Mouse (Mus musculus) neutrophil, adult 5-6 weeks (primary cell): Measurements from ENCODE around the gene Maml3. TPM values are rescaled to one million over a fixed set of nuclear protein-coding genes. Genes with fewer than 3 reads are reported as not detected.

Source experiments
- ATAC-seq: fragments of 151-379, 151-347 bp; 2 replicates; pipeline ENCODE4 v1.8.0; 2017; ENCODE audit warnings: mild to moderate bottlenecking, moderate TSS enrichment; ENCODE audit not compliant: insufficient number of reproducible peaks, poor library complexity, low FRiP score, severe bottlenecking; ENCODE audit errors: extremely low read depth
- total RNA-seq: library from RNA; stranded (forward); fragments of 200-1000 nt; gene quantifications from 2 replicates; pipeline ENCODE4 v1.2.3, GENCODE M21; 2017

Maml3 gene
- total RNA-seq, 1 experiment from 2014 or later: 11.9 TPM

DNA sequence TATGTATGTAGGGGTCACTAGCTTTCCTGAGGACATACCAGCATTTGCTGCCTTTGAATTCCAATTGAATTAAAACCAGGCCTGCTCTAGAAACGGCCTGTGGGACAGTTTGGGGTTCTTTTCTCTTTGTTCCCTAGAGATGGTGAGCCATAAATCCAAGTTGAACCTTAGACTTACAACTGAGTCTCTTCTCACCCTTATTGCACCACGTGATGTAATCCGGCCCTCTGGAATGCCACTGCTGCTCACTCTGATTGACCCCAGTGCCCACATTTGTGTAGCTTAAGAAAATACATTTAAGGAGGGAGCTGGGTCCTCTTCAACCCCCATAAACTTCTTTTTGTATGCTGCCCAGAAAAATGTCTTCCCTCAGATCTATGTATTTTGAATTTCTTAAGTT lies 387.4 kb downstream of the Maml3 start:
- no peak for ATAC-seq

DNA sequence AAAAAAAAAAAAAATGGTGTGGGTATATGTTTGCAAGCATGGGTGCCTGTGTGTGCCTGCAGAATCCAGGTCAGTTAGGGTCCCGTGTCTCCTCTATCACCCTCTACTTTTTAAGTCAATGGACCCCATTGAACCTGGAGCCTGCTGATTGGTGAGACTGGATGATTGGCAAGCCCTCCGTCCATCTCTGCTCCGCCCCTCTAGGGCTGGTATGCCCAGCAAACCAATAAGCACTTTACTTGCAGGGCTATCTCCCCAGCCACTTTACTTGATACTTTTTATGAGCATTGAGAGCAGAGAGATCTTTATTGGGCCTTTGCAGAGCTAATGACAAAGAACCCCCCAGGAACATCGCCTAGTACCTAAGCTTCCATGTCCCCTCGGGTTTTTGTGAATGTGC lies 390.4 kb downstream of the Maml3 start:
- no peak for ATAC-seq

DNA sequence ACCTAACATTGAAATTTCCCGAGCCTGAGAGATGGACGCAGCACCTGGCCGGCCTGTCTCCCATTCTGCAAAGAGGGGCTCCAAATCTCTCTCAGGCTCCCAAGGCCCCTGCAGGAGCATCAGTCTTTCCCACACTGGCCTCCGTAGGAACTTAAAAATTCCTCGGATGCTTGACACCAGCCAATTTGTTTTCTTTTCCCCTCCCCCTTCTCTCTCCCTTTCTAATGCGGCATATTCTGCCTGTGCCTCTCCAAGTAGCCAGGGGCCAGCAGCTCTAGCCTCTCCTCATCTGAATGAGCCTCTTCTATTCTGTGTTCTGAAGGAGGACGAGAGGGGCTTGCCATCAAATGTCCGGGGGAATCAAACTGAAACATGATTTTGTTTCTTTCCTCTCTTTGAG lies 391.6 kb downstream of the Maml3 start:
- ATAC-seq: no peak

DNA sequence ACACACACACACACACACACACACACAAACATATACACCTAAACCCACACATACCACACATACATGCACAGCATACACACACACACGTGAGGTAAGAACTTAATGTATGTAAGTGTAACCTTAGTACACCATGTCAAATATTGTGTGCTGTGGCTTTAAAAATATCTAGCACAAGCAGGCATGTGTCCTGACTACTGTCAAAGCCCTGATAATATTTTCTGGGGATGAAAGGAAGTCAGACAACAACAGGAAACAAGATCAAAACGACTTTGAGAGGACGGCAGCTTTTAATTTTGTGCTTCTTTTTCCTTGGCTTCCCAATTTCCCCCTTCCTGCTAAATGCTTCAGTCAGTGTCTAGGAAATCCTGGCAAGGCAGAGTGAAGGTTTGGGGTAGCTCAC lies 392.5 kb downstream of the Maml3 start:
- ATAC-seq: no peak

DNA sequence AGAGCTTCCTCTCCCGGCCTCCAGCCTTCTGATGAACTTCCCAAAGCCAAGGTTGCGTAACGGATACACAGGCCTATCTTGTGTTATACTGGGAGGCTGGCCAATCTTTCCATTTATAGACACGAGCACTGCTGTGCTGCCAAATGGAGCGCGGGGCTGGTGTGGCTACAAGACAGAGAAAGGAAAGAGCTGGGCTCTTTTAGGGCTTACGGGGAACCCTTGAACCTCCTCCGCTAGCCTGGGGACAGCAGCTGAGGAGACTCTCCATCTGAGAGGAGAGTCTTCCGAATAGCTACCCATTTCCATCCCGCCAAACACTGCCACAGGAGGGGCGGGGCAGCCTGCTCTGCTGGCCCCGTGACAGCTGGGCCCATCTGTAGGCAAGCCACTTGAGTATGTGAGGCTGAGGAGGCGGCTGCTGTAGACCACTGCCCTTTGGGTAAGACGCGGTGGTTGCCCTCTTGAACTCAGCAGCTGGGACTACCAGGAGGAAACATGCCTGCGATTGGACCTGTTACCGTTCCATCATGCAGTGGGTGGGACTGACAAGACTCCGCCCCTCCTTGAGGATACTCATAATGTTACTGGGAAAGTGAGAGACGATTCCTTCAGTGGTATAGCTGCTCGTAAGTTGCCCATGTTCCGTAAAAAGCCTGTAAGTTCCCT lies 396.0 kb downstream of the Maml3 start:
- ATAC-seq: no peak

DNA sequence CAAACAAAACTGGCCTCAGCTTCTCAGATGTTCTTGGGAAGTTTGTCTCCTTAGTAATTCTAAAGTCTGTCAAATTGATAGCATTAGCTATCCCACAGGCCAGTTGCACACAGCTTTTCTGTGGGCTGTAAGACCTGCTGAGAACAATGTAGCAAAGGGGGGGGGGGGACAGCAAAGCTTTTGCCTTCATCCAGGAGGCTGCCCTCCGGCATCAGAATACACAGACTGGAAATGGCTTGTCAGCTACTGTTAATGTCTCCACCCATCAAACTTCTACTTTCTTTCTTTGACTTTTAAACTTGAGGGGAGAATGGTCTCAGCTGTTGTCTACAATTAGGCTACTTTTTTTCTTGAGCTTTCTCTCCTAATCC lies 396.5 kb downstream of the Maml3 start:
- ATAC-seq: no peak

DNA sequence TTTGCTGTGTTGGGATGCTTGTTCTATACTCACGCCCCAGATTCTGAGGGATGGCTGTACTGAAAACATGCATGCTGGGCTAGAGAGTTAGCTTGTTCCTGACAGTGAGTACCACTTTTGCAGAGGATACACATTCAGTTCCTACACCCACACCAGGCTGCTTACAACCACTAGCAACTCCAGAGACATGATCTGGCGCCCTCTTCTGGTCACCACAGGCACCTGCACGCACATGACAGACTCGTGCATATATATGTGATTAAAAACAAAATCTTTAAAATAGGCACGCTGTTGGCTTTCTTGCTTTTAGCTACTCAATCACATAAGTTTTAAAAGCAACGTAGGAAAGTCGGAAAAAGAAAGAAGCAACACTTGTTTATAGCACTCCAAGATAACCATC lies 399.7 kb downstream of the Maml3 start:
- ATAC-seq: no peak

DNA sequence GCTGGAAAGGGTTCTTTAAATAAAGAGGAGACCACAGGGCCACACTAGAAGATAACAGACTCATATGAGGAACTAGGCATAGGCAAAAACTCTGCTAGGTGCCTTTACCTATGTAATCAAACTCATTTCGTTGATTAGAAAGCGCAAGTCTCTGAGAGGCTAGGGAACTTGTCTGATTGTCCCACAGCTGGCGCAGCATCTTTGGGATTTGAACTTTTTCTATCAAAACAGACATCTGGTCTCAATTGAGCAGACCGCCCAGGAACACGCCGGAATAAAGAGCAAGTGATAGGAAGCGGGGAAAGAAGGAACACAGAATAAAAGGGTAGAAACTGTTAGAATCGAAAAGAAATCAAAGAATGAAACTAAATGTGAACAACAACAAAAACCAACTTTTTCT lies 401.4 kb downstream of the Maml3 start:
- ATAC-seq: no peak

DNA sequence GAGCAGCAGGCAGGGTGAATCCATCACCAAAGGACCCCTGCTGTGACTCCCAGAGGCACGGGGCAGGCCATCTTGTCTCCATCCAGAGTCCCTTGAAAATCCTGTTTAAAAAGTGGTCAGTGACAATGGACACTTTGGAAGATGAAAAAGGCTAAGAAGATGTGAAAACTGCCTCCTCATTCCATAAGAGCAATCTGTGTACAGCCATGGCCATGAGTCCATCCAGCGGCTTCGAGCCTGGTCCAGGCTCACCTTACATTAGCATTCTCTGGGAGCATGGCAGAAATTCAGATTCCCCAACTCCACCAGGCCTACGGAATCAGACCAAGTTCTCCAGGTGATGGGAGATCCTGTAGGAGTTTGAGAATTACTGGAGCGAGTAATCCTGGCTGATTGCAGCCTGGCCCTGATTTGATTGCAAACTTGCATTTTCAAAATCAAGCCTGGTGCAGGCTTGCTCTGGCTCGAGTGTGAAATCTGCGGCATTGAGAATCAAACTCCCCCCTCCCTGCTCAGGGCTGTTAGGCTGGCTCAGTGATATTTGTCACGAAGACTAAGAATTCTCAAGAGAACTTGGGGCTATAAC lies 402.1 kb downstream of the Maml3 start:
- no peak for ATAC-seq

DNA sequence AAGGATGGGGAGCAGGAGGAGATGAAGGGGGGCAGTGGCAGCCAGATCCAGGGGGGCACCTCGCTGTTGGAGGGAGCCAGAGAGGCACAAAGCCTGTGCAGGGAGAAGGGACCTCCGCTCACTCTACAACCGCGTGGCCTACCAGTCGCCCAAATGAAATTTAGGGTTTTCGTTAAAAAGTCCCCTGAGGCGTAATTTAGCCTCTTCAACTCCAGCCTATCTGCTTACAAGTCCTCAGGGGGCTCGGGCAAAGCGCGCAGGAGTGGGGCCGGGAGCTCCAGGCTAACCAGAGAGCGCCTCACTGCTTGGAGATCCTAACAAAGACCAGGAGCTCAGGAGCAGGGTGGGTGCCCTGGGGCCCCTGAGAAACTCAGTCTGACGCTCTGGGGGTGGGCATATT lies 402.9 kb downstream of the Maml3 start:
- no peak for ATAC-seq

DNA sequence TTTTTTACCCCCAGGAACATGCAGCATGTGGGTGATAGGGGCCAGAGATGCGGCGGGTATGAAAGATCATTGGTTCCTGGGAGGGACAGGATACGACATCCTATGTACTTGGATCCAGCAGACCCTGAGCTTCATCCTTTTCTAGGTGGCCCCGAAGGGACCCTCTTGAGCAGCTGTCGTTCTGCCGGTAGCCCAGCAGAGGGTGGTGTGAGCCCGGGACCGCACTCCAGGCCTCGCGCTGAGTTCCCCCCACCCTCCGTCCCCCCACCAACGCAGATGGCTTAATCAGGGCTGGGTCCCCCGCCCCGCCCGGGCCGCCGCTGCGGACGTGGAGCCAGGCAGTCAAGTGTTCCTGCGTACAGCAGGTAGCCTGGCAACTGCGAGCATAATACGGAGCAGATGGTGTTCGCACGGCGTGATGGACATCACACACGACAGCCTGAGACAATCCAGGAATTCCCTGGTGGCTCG lies 403.6 kb downstream of the Maml3 start:
- ATAC-seq: peak; percentile 70; the same call in 1 of the 2 replicates

DNA sequence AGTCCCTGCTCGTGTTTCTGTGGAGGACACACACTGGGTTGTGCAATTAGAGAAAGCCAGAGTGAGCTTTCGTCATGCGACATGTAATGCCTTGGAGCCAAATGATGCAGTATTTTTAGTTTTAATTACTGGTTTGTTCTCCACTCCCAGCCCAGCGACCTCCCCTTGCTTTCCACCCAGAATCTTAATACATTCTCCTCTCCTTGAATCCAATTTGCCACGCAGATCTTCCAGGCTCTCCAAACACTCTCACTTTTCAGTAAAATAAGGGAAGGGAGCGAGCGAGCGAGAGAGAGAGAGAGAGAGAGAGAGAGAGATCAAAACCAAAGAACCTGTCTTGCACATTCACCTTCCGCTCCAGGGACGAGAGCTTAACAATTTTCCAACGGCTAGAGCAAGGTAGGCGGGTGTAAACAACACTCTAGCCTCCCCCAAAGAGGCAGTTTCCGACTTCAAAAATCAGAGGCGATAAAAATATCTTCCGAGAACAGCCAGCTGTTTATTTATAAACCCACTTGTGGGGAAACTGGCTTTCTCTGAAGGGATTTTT lies 404.1 kb downstream of the Maml3 start:
- no peak for ATAC-seq

DNA sequence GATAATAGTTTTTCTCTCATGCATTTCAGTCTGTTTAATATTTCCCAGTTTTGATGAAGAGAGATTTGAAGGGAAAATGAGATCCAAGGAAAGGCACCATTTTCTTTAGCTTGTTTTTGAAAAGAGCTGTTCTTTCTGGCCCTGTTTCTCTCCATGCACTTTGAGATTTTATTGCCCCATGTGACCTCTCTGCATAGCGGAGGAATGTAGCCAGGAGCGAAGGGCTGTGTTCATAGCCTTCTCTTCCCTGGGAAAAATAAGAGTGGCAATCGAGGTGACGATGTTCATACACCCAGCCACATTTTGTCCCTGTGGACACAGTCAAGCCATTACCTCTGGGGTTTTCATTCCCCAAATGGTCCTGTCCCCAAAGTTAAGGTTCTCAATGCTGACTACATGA lies 404.8 kb downstream of the Maml3 start:
- no peak for ATAC-seq

DNA sequence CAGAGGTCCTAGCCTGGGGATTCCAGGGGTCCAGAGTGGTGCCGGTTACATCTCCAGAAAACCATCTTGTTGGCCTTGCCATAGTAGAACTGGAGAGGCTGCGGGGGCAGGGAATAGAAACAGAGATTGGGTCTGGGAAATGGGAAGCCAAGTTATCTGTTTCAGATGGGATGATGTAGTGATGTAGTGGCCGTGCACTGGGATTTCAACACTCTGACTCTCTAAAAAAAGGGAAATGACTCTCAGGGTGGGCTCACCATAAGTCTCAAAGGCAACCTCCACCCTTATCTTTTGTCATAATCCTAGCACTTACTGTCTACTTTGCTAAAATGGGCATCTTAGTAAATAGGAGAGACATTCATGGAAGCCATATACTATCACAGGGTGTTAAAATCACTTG lies 406.9 kb downstream of the Maml3 start:
- ATAC-seq: no peak

DNA sequence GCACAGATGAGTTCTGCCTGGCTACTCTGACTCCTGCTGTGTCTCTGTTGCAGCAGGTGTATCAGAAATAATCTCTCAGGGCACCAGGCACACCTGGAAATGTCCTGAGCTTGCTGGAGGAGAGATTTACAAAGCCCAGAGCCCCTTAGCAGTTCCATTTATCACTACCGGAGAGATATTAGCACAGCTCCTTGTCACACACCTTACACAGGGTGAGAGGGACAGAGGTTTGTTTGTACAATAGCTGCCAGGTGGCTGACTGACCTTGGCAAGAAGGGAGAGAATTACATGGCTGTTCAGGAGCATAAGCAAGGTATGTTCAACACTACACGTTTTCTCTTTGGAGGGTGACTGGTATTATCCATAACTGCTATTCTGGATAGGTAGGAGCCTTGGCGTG lies 409.2 kb downstream of the Maml3 start:
- ATAC-seq: no peak

DNA sequence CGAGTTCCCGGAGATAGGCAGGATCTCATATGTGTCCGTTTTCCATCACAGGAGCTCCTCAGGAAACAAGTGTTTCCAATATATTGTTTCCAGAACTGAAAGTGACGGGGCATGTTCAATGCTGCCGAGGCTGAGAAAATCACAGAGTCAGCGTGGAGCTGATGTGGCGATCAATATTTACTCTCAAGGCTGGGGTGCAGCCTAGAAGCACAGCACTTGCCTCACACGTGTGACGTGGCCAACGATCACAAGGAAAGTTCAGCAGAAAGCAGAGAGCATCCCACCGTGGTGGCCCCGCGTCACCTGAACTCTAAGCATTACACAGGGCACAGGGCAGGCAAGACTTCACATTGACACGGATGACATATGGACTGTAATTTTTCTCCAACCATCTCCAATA lies 410.3 kb downstream of the Maml3 start:
- no peak for ATAC-seq

DNA sequence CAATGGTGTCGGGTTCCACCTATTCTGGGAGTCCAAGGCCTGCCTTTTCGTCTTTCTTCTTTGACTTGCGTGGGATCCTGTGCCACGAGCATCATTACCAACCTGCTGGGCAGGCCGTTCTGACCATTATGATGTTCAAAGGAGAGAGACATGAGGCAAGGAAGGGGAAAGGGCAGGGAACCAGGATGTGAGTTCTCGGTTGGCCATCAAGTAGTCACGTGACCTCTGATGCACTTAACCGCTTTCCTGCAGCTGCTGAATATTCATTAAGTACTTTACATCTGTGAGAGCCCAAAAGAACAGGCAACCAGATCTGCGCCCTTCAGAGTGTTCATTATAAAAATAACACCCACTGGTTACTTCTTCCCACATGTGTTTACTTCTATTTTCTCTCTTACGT lies 411.7 kb downstream of the Maml3 start:
- ATAC-seq: no peak

DNA sequence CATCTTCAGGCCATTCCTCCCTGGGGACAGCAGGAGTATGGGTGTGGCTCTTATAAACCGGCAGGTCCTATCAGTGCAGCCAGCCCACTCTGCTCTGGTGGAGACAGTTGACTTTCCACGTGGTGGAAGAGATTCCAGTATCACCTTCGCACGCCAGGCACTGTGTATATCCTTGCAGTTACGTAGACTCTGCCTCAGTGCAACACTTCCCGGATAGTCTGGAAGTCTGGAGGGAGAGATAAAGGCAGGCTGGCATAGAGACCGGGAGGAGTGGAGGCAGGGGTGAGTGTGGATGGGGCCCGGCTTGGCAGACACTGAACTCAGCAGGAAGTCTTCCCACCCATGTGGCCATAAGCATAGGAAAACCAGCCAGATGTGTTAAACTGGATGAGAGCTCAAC lies 416.2 kb downstream of the Maml3 start:
- ATAC-seq: no peak

DNA sequence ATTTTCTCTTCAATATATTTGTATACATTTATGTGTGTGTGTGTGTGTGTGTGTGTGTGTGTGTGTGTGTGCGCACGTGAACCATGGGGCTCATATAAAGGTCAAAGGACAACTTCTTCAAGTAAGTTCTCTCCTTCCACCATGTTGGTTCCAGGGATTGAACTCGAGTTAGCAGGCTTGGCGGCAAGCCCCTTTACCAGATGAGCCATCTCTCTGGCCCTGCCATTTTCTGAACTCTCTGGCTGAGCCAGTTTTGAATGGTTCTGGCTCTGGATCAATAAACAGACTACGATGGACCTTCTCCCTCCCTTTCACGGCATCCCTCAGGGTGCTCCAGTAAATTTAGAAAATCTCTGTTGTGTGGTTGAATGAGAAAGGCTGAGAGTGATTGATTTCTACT lies 418.1 kb downstream of the Maml3 start:
- ATAC-seq: no peak

DNA sequence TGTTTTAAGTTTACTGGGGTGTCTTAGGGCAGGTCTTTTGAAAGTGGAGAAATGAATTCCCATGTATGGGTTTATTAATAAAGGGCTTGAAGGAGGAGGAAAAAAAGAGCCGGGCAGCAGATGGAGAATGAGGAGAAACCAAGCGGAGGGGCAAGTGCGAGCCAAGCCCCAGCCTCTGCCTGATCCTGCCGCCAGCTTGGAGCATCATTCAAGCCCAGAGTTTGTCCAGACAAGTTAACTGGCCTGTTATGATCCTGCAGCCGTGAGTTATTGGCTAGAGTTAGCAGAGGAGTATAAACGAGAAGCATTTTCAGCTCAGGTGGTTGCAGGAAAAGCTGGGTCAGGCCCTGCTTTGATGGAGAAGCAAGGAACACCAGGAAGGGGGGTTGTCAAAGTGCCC lies 418.6 kb downstream of the Maml3 start:
- ATAC-seq: no peak

DNA sequence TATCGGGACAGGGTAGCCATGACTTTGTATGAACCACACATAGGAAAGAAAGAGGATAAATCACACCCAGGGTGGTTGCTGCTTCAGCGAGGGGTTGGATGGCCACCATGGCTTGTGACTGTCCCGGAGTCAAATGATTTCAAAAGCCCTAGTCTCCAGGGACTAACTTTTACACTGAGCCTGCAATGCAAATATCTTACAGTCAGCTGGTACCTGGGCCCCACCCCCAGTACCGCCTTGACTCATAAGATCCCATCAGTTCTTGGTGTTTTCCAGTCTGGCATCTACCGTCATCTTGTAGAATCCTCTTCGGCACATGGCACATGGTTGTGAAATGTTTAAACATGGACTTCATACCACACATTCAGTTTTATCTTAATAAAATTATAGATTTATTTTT lies 419.3 kb downstream of the Maml3 start:
- ATAC-seq: no peak
